Mouse (Mus musculus): Measurements from ENCODE around the gene Odf3.

Gene Odf3

GRCm38 (mm10) chr7:140844905-140845665 lies 2.5 kb upstream of the Odf3 start, which contains the start of gene Scgb1c1:
Gene Scgb1c1 (plus strand): TSS chr7:140845547.
- peak; percentile 75 to 88 for DNase-seq (ENCODE audit: low spot score in 2 of 2)

- no peak for DNase-seq (ENCODE audit: low spot score in 2 of 2)
These were observed 1.9 kb upstream of the Odf3 start for GRCm38 (mm10) chr7:140845683-140846082.

GRCm38 (mm10) chr7:140846676-140847075 lies 929 bp upstream of the Odf3 start:
- no peak for DNase-seq (ENCODE audit: low spot score in 2 of 2)

GRCm38 (mm10) chr7:140848591-140848990 lies 986 bp downstream of the Odf3 start:
- no peak for DNase-seq (ENCODE audit: low spot score in 2 of 2)

GRCm38 (mm10) chr7:140851916-140852315 lies 4.3 kb downstream of the Odf3 start:
- DNase-seq (ENCODE audit: low spot score in 2 of 2), result no peak

- DNase-seq (ENCODE audit: low spot score in 2 of 2), result no peak
These were observed 5.8 kb downstream of the Odf3 start for GRCm38 (mm10) chr7:140853386-140853785.

- DNase-seq (ENCODE audit: low spot score in 2 of 2), result no peak
These were observed 6.9 kb downstream of the Odf3 start for GRCm38 (mm10) chr7:140854483-140854882.

- no peak for DNase-seq (ENCODE audit: low spot score in 2 of 2)
These were observed 7.6 kb downstream of the Odf3 start for GRCm38 (mm10) chr7:140855181-140855580.

GRCm38 (mm10) chr7:140855860-140856784 lies 8.5 kb downstream of the Odf3 start, which contains the start of gene Gm45785:
Gene Gm45785 (minus strand): TSS chr7:140856331.
- DNase-seq (ENCODE audit: low spot score in 2 of 2), result peak; percentile 73 to 82

GRCm38 (mm10) chr7:140856785-140857549 lies 9.4 kb downstream of the Odf3 start, which contains the start of gene Ric8a:
Gene Ric8a (plus strand): TSS chr7:140856957.
- DNase-seq (ENCODE audit: low spot score in 2 of 2), result peak; percentile 90 to 93

GRCm38 (mm10) chr7:140857550-140858505 lies 10.2 kb downstream of the Odf3 start, which contains the start of gene Bet1l:
Gene Bet1l (minus strand): TSS chr7:140857577.
- no peak for DNase-seq (ENCODE audit: low spot score in 2 of 2)

GRCm38 (mm10) chr7:140858746-140859145 lies 11.1 kb downstream of the Odf3 start:
- DNase-seq (ENCODE audit: low spot score in 2 of 2), result no peak

- no peak for DNase-seq (ENCODE audit: low spot score in 2 of 2)
These were observed 12.4 kb downstream of the Odf3 start for GRCm38 (mm10) chr7:140859997-140860396.

GRCm38 (mm10) chr7:140860728-140861127 lies 13.1 kb downstream of the Odf3 start:
- DNase-seq (ENCODE audit: low spot score in 2 of 2), result no peak

GRCm38 (mm10) chr7:140864761-140865160 lies 17.2 kb downstream of the Odf3 start:
- DNase-seq (ENCODE audit: low spot score in 2 of 2), result no peak

GRCm38 (mm10) chr7:140874224-140874623 lies 26.6 kb downstream of the Odf3 start:
- no peak for DNase-seq (ENCODE audit: low spot score in 2 of 2)

GRCm38 (mm10) chr7:140877364-140877763 lies 29.8 kb downstream of the Odf3 start:
- DNase-seq (ENCODE audit: low spot score in 2 of 2), result no peak

GRCm38 (mm10) chr7:140879355-140879754 lies 31.8 kb downstream of the Odf3 start:
- no peak for DNase-seq (ENCODE audit: low spot score in 2 of 2)

- DNase-seq (ENCODE audit: low spot score in 2 of 2), result no peak
These were observed 32.8 kb downstream of the Odf3 start for GRCm38 (mm10) chr7:140880419-140880818.

- no peak for DNase-seq (ENCODE audit: low spot score in 2 of 2)
These were observed 33.4 kb downstream of the Odf3 start for GRCm38 (mm10) chr7:140880865-140881515.

All from urinary bladder, adult 18-20 months (tissue).